Mouse (Mus musculus) heart, embryonic 15.5 days (tissue): ENCODE data around the gene Macf1. TPM values are rescaled to one million over a fixed set of nuclear protein-coding genes. Genes with fewer than 3 reads are reported as not detected.

Experiments used
- ATAC-seq: fragments of 200-750 bp; cut with Nextera tagmentation; replicated peaks from 2 replicates; pipeline ENCODE4 v1.8.0; 2017; ENCODE audit warnings: low read depth, moderate TSS enrichment; ENCODE audit not compliant: insufficient number of reproducible peaks, insufficient read depth, low FRiP score
- H3K27ac ChIP-seq: fragments of 300-500 bp; sonication (generic); 2 replicates; pipeline ENCODE4 v1.5.1; 2015; ENCODE audit warnings: mild to moderate bottlenecking, inconsistent platforms
- H3K27me3 ChIP-seq: fragments of 300-500 bp; sonication (generic); 2 replicates; pipeline ENCODE4 v1.6.1; 2015; ENCODE audit warnings: inconsistent platforms
- H3K36me3 ChIP-seq: fragments of 300-500 bp; sonication (generic); 2 replicates; pipeline ENCODE4 v1.6.1; 2015; ENCODE audit warnings: mild to moderate bottlenecking, inconsistent platforms
- H3K4me1 ChIP-seq: fragments of 300-500 bp; sonication (generic); replicated peaks from 2 replicates; pipeline ENCODE4 v1.6.1; 2015; ENCODE audit warnings: inconsistent platforms
- H3K4me2 ChIP-seq: fragments of 300-500 bp; sonication (generic); 2 replicates; pipeline ENCODE4 v1.6.1; 2015; ENCODE audit warnings: inconsistent platforms, mild to moderate bottlenecking, moderate library complexity
- H3K4me3 ChIP-seq: fragments of 300-500 bp; sonication (generic); 2 replicates; pipeline ENCODE4 v1.5.1; 2015; ENCODE audit warnings: mild to moderate bottlenecking, inconsistent platforms
- H3K9ac ChIP-seq: fragments of 300-500 bp; sonication (generic); 2 replicates; pipeline ENCODE4 v1.6.1; 2015; ENCODE audit warnings: mild to moderate bottlenecking, inconsistent platforms
- H3K9me3 ChIP-seq: fragments of 300-500 bp; sonication (generic); replicated peaks from 2 replicates; pipeline ENCODE4 v1.6.1; 2016; ENCODE audit warnings: inconsistent platforms
- WGBS: fragments of 180-500 bp; shearing (Covaris S2); methylation state at CpG from one replicate; pipeline ENCODE4 v1.1.7; 2015; ENCODE audit warnings: mixed read lengths; 5-methylcytosine and 5-hydroxymethylcytosine counted together
- polyA plus RNA-seq: library from polyadenylated mRNA; unstranded; fragments of >200 nt; fragmentation: Nextera tagmentation; extraction: Ambion mirVana; gene quantifications from 2 replicates; pipeline ENCODE4 v1.2.1, GENCODE M21; 2015

Macf1 gene
- polyA plus RNA-seq, 1 experiment from 2014 or later: 51.0 TPM

DNA sequence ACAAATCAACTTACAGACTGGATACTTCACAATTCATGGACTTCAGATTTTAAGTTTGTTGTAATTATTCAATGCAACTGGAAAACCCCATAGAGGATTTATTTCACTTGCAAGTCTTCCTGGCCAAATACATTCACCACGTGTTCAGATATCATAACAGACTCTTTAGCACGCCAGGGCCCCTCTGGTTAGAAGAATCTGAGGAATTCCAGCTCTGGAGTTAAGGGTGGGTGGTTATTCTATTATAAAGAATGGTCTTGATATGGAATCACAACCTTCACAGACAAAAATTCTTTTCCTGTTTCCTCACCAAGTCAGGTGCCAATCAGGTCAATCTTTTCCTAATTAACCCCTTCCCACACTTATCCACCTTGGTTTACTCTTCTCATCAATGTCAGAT, 270.3 kb downstream of the Macf1 start:
- 11% methylated on average over 2 of the region's 2 CpGs for WGBS
- no peaks in the 10 kb centered on the region for H3K27me3 ChIP-seq
- peaks cover 56% of the 10 kb centered on the region for H3K4me1 ChIP-seq
- no peaks in the 10 kb centered on the region for H3K36me3 ChIP-seq
- no peak overlapping the region for H3K9ac ChIP-seq
- peak overlapping the region; percentile 94 for H3K27ac ChIP-seq
- peak overlapping the region; percentile 22; the same call in 1 of the 2 replicates for H3K4me2 ChIP-seq
- no peak for ATAC-seq
- H3K4me3 ChIP-seq: no peak overlapping the region
- no peaks in the 10 kb centered on the region for H3K9me3 ChIP-seq

DNA sequence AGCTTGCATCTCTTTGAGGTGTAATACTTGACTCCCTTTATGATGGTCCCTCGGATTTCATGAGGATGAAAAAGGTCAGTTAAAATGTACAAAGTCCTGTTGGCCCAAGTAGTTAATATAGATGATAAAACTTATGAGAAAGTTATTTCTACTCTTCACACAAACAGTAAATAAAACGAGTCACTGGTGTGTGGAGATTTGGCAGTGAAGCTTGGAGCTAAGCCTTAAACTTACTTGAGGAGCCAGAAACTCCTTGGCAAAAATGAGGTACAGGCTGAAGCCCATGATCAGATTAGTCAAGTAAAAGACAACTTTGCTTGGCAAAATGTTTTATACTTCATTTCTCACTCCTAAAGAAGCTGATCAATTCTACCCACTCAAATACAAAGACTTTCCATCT, 271.2 kb downstream of the Macf1 start:
- peak overlapping the region; percentile 88 for H3K4me2 ChIP-seq
- H3K27ac ChIP-seq: peak overlapping the region; percentile 94
- WGBS: 50% methylated on average over 2 of the region's 2 CpGs
- no peaks in the 10 kb centered on the region for H3K27me3 ChIP-seq
- H3K9ac ChIP-seq: no peak overlapping the region
- H3K4me1 ChIP-seq: peaks cover 65% of the 10 kb centered on the region
- no peak for ATAC-seq
- H3K36me3 ChIP-seq: no peaks in the 10 kb centered on the region
- H3K9me3 ChIP-seq: no peaks in the 10 kb centered on the region
- no peak overlapping the region for H3K4me3 ChIP-seq

GRCm38 (mm10) chr4:123412528-123412878, 271.7 kb downstream of the Macf1 start:
- peaks cover 70% of the 10 kb centered on the region for H3K4me1 ChIP-seq
- no peak for ATAC-seq

GRCm38 (mm10) chr4:123411732-123412527, 272.2 kb downstream of the Macf1 start:
- Histone ChIP-seq H3K9me3 (no peaks in the 10 kb centered on the region), H3K4me2 (peak overlapping the region; percentile 88), H3K36me3 (0 out of 2 replicates have a peak, but pooled peaks cover 3% of the 10 kb centered on the region), H3K27ac (peak overlapping the region; percentile 94), H3K4me3 (peak overlapping the region; percentile 78), H3K4me1 (peaks cover 74% of the 10 kb centered on the region), H3K9ac (peak overlapping the region; percentile 93), H3K27me3 (no peaks in the 10 kb centered on the region)
- ATAC-seq: peak; percentile 93
- WGBS: under 1% methylated on average over 67 of the region's 69 CpGs

More at GRCm38 (mm10) chr4:123412528-123412878, 271.7 kb downstream of the Macf1 start:
- peak overlapping the region; percentile 94 for H3K27ac ChIP-seq
- H3K36me3 ChIP-seq: 0 out of 2 replicates have a peak, but pooled peaks cover 2% of the 10 kb centered on the region
- WGBS: 12% methylated on average over 6 of the region's 6 CpGs
- H3K9me3 ChIP-seq: no peaks in the 10 kb centered on the region
- peak overlapping the region; percentile 78 for H3K4me3 ChIP-seq
- no peaks in the 10 kb centered on the region for H3K27me3 ChIP-seq
- H3K4me2 ChIP-seq: peak overlapping the region; percentile 88
- peak overlapping the region; percentile 93 for H3K9ac ChIP-seq

- H3K4me3 ChIP-seq: peak overlapping the region; percentile 78
- peak; percentile 12 for ATAC-seq
These were observed 273.0 kb downstream of the Macf1 start for GRCm38 (mm10) chr4:123411006-123411731.

DNA sequence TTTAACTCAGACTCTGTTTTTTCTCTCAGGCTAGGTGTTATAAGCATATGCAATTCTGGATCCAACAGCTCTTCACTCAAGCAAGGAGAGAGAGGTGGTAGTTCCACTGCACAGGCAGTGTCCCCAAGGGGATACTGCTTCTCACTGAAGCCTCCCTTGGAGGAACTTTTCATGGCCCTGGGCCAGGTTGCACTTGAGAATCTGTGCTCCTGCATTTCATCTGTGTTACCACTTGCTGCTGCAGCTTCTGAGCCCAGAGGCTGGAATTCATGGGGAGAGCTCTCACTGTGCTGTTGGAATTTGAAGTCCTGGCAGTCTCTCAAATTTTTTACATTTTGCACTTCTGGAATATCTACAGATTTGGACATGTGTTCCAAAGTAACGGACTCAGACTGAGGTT, 274.4 kb downstream of the Macf1 start:
- H3K9me3 ChIP-seq: no peaks in the 10 kb centered on the region
- 0 out of 2 replicates have a peak overlapping the region, but pooled peaks have one; percentile 93 for H3K9ac ChIP-seq
- H3K4me2 ChIP-seq: peak overlapping the region; percentile 88
- no peak for ATAC-seq
- H3K27ac ChIP-seq: peak overlapping the region; percentile 94
- H3K4me3 ChIP-seq: peak overlapping the region; percentile 78
- H3K27me3 ChIP-seq: no peaks in the 10 kb centered on the region
- H3K36me3 ChIP-seq: 0 out of 2 replicates have a peak, but pooled peaks cover 3% of the 10 kb centered on the region
- WGBS: 29% methylated on average over 1 of the region's 1 CpGs
- peaks cover 81% of the 10 kb centered on the region for H3K4me1 ChIP-seq

More at GRCm38 (mm10) chr4:123411006-123411731, 273.0 kb downstream of the Macf1 start:
- Histone ChIP-seq H3K9ac (peak overlapping the region; percentile 93), H3K4me1 (peaks cover 76% of the 10 kb centered on the region), H3K9me3 (no peaks in the 10 kb centered on the region), H3K4me2 (peak overlapping the region; percentile 88), H3K27me3 (no peaks in the 10 kb centered on the region), H3K36me3 (0 out of 2 replicates have a peak, but pooled peaks cover 3% of the 10 kb centered on the region), H3K27ac (peak overlapping the region; percentile 94)
- WGBS: 3% methylated on average over 35 of the region's 36 CpGs

DNA sequence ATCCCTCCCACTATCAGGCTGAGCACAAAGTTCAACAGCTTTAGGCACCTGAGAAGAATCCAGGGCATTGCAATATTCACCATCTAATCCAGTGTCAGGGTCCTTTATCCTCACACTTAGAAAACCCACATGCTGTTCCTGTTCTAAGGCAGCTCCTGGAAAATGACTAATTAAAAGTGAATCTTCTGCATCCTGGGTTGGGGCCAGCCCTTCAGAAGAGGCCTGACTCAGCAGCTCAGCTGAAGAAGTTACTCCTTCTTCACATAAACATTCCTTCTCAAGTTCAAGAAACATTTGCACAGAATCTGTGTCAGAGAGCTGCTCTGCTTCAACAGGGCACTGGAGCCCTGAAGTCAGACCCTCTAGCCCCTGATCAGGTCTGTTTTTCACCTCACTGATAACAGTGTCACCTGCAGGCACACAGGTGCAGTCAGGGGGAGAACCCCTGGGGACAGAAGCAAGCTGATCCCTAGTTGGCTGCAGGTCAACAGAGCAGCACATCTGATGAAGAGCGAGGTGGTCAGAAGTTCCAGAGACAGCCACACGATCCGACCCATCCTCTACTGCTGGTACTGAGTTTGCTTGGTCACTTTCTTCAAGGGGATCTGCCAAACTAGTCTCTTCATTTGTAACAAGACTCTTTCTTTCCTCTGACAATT, 275.0 kb downstream of the Macf1 start:
- H3K36me3 ChIP-seq: 0 out of 2 replicates have a peak, but pooled peaks cover 3% of the 10 kb centered on the region
- peak overlapping the region; percentile 14; the same call in 1 of the 2 replicates for H3K9ac ChIP-seq
- peak overlapping the region; percentile 88 for H3K4me2 ChIP-seq
- 59% methylated on average over 3 of the region's 3 CpGs for WGBS
- no peaks in the 10 kb centered on the region for H3K27me3 ChIP-seq
- peak overlapping the region; percentile 94 for H3K27ac ChIP-seq
- H3K4me3 ChIP-seq: peak overlapping the region; percentile 78
- no peaks in the 10 kb centered on the region for H3K9me3 ChIP-seq
- H3K4me1 ChIP-seq: peaks cover 80% of the 10 kb centered on the region
- ATAC-seq: no peak

- H3K4me2 ChIP-seq: peak overlapping the region; percentile 88
- WGBS: 36% methylated on average over 6 of the region's 6 CpGs
- no peak for ATAC-seq
- H3K9me3 ChIP-seq: no peaks in the 10 kb centered on the region
- peak overlapping the region; percentile 39 for H3K4me3 ChIP-seq
- H3K36me3 ChIP-seq: 0 out of 2 replicates have a peak, but pooled peaks cover 3% of the 10 kb centered on the region
- peaks cover 74% of the 10 kb centered on the region for H3K4me1 ChIP-seq
- peak overlapping the region; percentile 42 for H3K9ac ChIP-seq
- no peaks in the 10 kb centered on the region for H3K27me3 ChIP-seq
- peak overlapping the region; percentile 94; the same call in 1 of the 2 replicates for H3K27ac ChIP-seq
These were observed 276.4 kb downstream of the Macf1 start for GRCm38 (mm10) chr4:123407792-123408191.

GRCm38 (mm10) chr4:123404056-123404455, 280.1 kb downstream of the Macf1 start:
- Histone ChIP-seq H3K27ac (no peak overlapping the region), H3K27me3 (no peaks in the 10 kb centered on the region), H3K4me1 (peaks cover 60% of the 10 kb centered on the region), H3K4me3 (no peak overlapping the region), H3K9ac (no peak overlapping the region), H3K36me3 (peaks cover 26% of the 10 kb centered on the region), H3K4me2 (peak overlapping the region; percentile 19; the same call in 1 of the 2 replicates), H3K9me3 (no peaks in the 10 kb centered on the region)
- WGBS: 23% methylated on average over 1 of the region's 1 CpGs
- ATAC-seq: no peak

GRCm38 (mm10) chr4:123402244-123402643, 281.9 kb downstream of the Macf1 start:
- no peaks in the 10 kb centered on the region for H3K27me3 ChIP-seq
- no peak for ATAC-seq
- no peak overlapping the region for H3K27ac ChIP-seq
- no peak overlapping the region for H3K9ac ChIP-seq
- no peak overlapping the region for H3K4me3 ChIP-seq
- peaks cover 30% of the 10 kb centered on the region for H3K36me3 ChIP-seq
- H3K4me2 ChIP-seq: no peak overlapping the region
- H3K4me1 ChIP-seq: peaks cover 49% of the 10 kb centered on the region
- WGBS: 75% methylated on average over 1 of the region's 1 CpGs
- H3K9me3 ChIP-seq: no peaks in the 10 kb centered on the region

DNA sequence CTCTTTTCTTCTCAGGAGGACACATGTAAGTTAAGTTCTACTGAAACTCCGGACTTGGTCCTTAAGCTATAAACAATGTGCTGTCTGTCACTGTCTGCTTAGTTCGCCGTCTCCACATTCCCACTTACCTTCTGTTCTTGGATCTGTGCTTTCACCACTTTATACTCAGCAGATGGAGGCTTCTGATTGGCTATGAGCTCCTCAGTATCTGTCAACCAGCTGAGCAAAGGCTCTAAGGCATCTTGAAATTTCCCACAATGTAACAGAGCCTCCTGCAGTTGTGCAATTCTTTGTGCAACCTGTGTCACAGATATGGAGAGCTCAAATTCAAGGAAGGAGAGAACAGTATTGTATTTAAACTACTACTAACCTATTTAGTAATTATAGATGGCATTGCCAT, 282.9 kb downstream of the Macf1 start:
- no peak overlapping the region for H3K4me3 ChIP-seq
- ATAC-seq: no peak
- no peaks in the 10 kb centered on the region for H3K27me3 ChIP-seq
- WGBS: 47% methylated on average over 3 of the region's 3 CpGs
- H3K27ac ChIP-seq: no peak overlapping the region
- peaks cover 41% of the 10 kb centered on the region for H3K4me1 ChIP-seq
- H3K36me3 ChIP-seq: peaks cover 38% of the 10 kb centered on the region
- no peak overlapping the region for H3K4me2 ChIP-seq
- H3K9ac ChIP-seq: no peak overlapping the region
- no peaks in the 10 kb centered on the region for H3K9me3 ChIP-seq
